Mouse (Mus musculus) layer of hippocampus, adult 8-10 months (tissue): ENCODE results near the gene Mical2. TPM values are rescaled to one million over a fixed set of nuclear protein-coding genes. Genes with fewer than 3 reads are reported as not detected.
A peak's percentile ranks its signal among the peaks of the same experiment; 100 is the strongest.

ENCODE experiments used
- DNase-seq, 2 experiments: peaks; one replicate each; pipeline ENCODE4 v3.0.0; 2022; ENCODE audit warnings: low spot score in 2 of 2
- total RNA-seq, 4 experiments: library from RNA; stranded (reverse); gene quantifications; 2 replicates each; pipeline ENCODE4 v1.2.4; 2022

The Mical2 gene
- total RNA-seq, 4 experiments from 2014 or later: 538 to 639 (median 590) TPM

GRCm38 (mm10) chr7:112275093-112275492 lies 49.4 kb downstream of the Mical2 start:
- no peak for DNase-seq

GRCm38 (mm10) chr7:112275883-112276282 lies 50.2 kb downstream of the Mical2 start:
- DNase-seq: no peak

- no peak for DNase-seq
Observed at GRCm38 (mm10) chr7:112276823-112277222, 51.2 kb downstream of the Mical2 start.

- DNase-seq: no peak
Observed at GRCm38 (mm10) chr7:112278648-112279047, 53.0 kb downstream of the Mical2 start.

- DNase-seq: no peak
Observed at GRCm38 (mm10) chr7:112280474-112280873, 54.8 kb downstream of the Mical2 start.

GRCm38 (mm10) chr7:112283606-112284310 lies 58.1 kb downstream of the Mical2 start:
- peak; percentile 52 to 53 for DNase-seq

GRCm38 (mm10) chr7:112285573-112285972 lies 59.9 kb downstream of the Mical2 start:
- no peak for DNase-seq

GRCm38 (mm10) chr7:112288352-112289107 lies 62.9 kb downstream of the Mical2 start:
- no peak for DNase-seq

- no peak for DNase-seq
Observed at GRCm38 (mm10) chr7:112289514-112289913, 63.9 kb downstream of the Mical2 start.

- no peak for DNase-seq
Observed at GRCm38 (mm10) chr7:112289990-112290389, 64.3 kb downstream of the Mical2 start.

GRCm38 (mm10) chr7:112293456-112294104 lies 67.9 kb downstream of the Mical2 start:
- no peak for DNase-seq

- no peak for DNase-seq
Observed at GRCm38 (mm10) chr7:112295426-112296221, 70.0 kb downstream of the Mical2 start.

GRCm38 (mm10) chr7:112298032-112298431 lies 72.4 kb downstream of the Mical2 start:
- DNase-seq: peak; percentile 70 to 82

GRCm38 (mm10) chr7:112298871-112299422 lies 73.3 kb downstream of the Mical2 start:
- DNase-seq: no peak

- DNase-seq: no peak
Observed at GRCm38 (mm10) chr7:112299521-112300096, 74.0 kb downstream of the Mical2 start.

- no peak for DNase-seq
Observed at GRCm38 (mm10) chr7:112300141-112300540, 74.5 kb downstream of the Mical2 start.

GRCm38 (mm10) chr7:112301052-112301451 lies 75.4 kb downstream of the Mical2 start:
- no peak for DNase-seq

- peak; percentile 54 to 58 for DNase-seq
Observed at GRCm38 (mm10) chr7:112304382-112304781, 78.7 kb downstream of the Mical2 start.

GRCm38 (mm10) chr7:112309289-112310016 lies 83.8 kb downstream of the Mical2 start:
- no peak for DNase-seq

- DNase-seq: no peak
Observed at GRCm38 (mm10) chr7:112310017-112310360, 84.3 kb downstream of the Mical2 start.
